Mouse (Mus musculus): ENCODE results near the gene Ifi214. TPM values are rescaled to one million over a fixed set of nuclear protein-coding genes. Genes with fewer than 3 reads are reported as not detected.
"Not testable (repeated sequence)": the region's sequence is repeated elsewhere in the genome, so short reads cannot be mapped to it uniquely, and the experiment has no call there.

The Ifi214 gene
- polyA plus RNA-seq, 1 experiment from 2014 or later: not detected

- H3K27ac ChIP-seq (ENCODE audit: low read length); DNase-seq (ENCODE audit: low spot score); H3K9me3 ChIP-seq (ENCODE audit: low read length); H3K27me3 ChIP-seq (replicated peaks; ENCODE audit: insufficient read depth, low read length); ATAC-seq; H3K4me1 ChIP-seq (ENCODE audit: insufficient read depth, low read depth, low read length); H3K36me3 ChIP-seq (ENCODE audit: insufficient read depth, low read length); H3K4me3 ChIP-seq (ENCODE audit: low read depth, low read length); H3K9ac ChIP-seq (replicated peaks; ENCODE audit: low read depth); H3K4me2 ChIP-seq (replicated peaks; ENCODE audit: low read depth, low read length): not testable (repeated sequence)
- 81% methylated on average over 3 of the region's 3 CpGs for WGBS
Observed at GRCm38 (mm10) chr1:173481182-173481574, 54.6 kb downstream of the Ifi214 start.

DNA sequence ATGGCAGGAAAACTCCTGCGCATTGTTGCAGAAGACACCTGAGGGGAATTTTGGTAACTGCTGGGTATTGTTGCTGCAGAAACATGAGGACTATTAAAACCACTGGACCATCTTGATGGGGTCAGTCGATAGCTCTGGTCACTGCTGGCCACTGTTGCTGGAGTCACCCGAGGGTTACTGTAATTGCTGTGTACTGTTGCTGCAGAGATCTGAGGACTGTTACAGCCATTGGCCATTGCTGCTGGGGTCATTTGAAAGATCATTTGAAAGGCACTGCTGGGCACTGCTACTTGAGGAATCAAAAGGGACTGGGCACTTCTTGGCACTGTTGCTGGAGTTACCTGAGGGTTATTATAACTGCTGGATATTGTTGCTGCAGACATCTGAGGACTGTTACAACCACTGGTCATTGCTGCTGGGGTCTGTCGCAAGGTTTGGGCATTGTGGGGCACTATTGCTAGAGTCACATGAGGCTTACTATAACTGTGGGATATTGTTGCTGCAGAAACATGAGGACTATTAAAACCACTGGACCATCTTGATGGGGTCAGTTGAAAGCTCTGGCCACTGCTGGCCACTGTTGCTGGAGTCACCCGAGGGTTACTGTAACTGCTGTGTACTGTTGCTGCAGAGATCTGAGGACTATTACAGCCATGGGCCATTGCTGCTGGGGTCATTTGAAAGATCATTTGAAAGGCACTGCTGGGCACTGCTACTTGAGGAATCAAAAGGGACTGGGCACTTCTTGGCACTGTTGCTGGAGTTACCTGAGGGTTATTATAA is 55.2 kb downstream of the Ifi214 start:
- WGBS: 82% methylated on average over 5 of the region's 5 CpGs
- H3K36me3 ChIP-seq (ENCODE audit: insufficient read depth, low read length); H3K4me2 ChIP-seq (replicated peaks; ENCODE audit: low read depth, low read length); H3K9ac ChIP-seq (replicated peaks; ENCODE audit: low read depth); ATAC-seq; H3K9me3 ChIP-seq (ENCODE audit: low read length); H3K4me1 ChIP-seq (ENCODE audit: insufficient read depth, low read depth, low read length); H3K27ac ChIP-seq (ENCODE audit: low read length); H3K27me3 ChIP-seq (replicated peaks; ENCODE audit: insufficient read depth, low read length); DNase-seq (ENCODE audit: low spot score); H3K4me3 ChIP-seq (ENCODE audit: low read depth, low read length): not testable (repeated sequence)

Small RNA genes within 50 kb of the gene (microRNA-seq; reads per million reads assigned to microRNA genes)
- not detected for gene Gm44481

Other genes starting within 250 kb of the Ifi214 start
- gene Ackr1, start 202.2 kb downstream of the Ifi214 start, polyA plus RNA-seq (2015; fragmentation: Nextera tagmentation; extraction: Ambion mirVana): 0.36 and 0.70 TPM in 2 replicates
- 2.1 and 3.4 TPM in 2 replicates for gene Aim2, start 185.1 kb downstream of the Ifi214 start, polyA plus RNA-seq (2015; fragmentation: Nextera tagmentation; extraction: Ambion mirVana)
- 0.26 and 0.39 TPM in 2 replicates for gene Cadm3, start 168.3 kb downstream of the Ifi214 start, polyA plus RNA-seq (2015; fragmentation: Nextera tagmentation; extraction: Ambion mirVana)
- 0.16 and 0.20 TPM in 2 replicates for gene Ifi206, start 44.9 kb downstream of the Ifi214 start, polyA plus RNA-seq (2015; fragmentation: Nextera tagmentation; extraction: Ambion mirVana)
- 0.98 and 2.0 TPM in 2 replicates for gene Ifi213, start 63.3 kb upstream of the Ifi214 start, polyA plus RNA-seq (2015; fragmentation: Nextera tagmentation; extraction: Ambion mirVana)
- 0.53 and 0.61 TPM in 2 replicates for gene Ifi209, start 95.0 kb upstream of the Ifi214 start, polyA plus RNA-seq (2015; fragmentation: Nextera tagmentation; extraction: Ambion mirVana)
- gene Ifi208, start 137.7 kb upstream of the Ifi214 start, polyA plus RNA-seq (2015; fragmentation: Nextera tagmentation; extraction: Ambion mirVana): 0.94 and 0.95 TPM in 2 replicates
- gene Ifi207, start 205.8 kb upstream of the Ifi214 start, polyA plus RNA-seq (2015; fragmentation: Nextera tagmentation; extraction: Ambion mirVana): 1.4 and 1.5 TPM in 2 replicates
- 1.5 and 1.9 TPM in 2 replicates for gene Ifi204, start 231.0 kb upstream of the Ifi214 start, polyA plus RNA-seq (2015; fragmentation: Nextera tagmentation; extraction: Ambion mirVana)

Measured in lung, postnatal 0 days (tissue).